Mouse (Mus musculus) intestine, embryonic 16.5 days (tissue): Measurements from ENCODE around the gene Cdh11. TPM values are rescaled to one million over a fixed set of nuclear protein-coding genes. Genes with fewer than 3 reads are reported as not detected.
"Not testable (repeated sequence)": the region's sequence is repeated elsewhere in the genome, so short reads cannot be mapped to it uniquely, and the experiment has no call there.

Source experiments
- ATAC-seq: fragments of 200-750 bp; cut with Nextera tagmentation; 2 replicates; pipeline ENCODE4 v1.8.0; 2017; ENCODE audit warnings: moderate TSS enrichment, moderate library complexity
- H3K27ac ChIP-seq: fragments of 300-500 bp; sonication (generic); 2 replicates; pipeline ENCODE4 v1.5.1; 2014; ENCODE audit warnings: mild to moderate bottlenecking, low read length
- H3K27me3 ChIP-seq: fragments of 300-500 bp; sonication (generic); replicated peaks from 2 replicates; pipeline ENCODE4 v1.6.1; 2014; ENCODE audit warnings: low read length, control low read depth, mixed read lengths; ENCODE audit not compliant: control insufficient read depth, insufficient read depth
- H3K36me3 ChIP-seq: fragments of 300-500 bp; sonication (generic); 2 replicates; pipeline ENCODE4 v1.6.1; 2014; ENCODE audit warnings: low read length, control low read depth; ENCODE audit not compliant: control insufficient read depth, insufficient read depth
- H3K4me1 ChIP-seq: fragments of 300-500 bp; sonication (generic); 2 replicates; pipeline ENCODE4 v1.6.1; 2014; ENCODE audit warnings: low read length, control low read depth, mixed read lengths; ENCODE audit not compliant: control insufficient read depth, insufficient read depth
- H3K4me2 ChIP-seq: fragments of 300-500 bp; sonication (generic); 2 replicates; pipeline ENCODE4 v1.6.1; 2014; ENCODE audit warnings: low read depth, low read length, control low read depth
- H3K4me3 ChIP-seq: fragments of 300-500 bp; sonication (generic); 2 replicates; pipeline ENCODE4 v1.5.1; 2014; ENCODE audit warnings: mild to moderate bottlenecking, low read length
- H3K9ac ChIP-seq: fragments of 300-500 bp; sonication (generic); 2 replicates; pipeline ENCODE4 v1.6.1; 2014; ENCODE audit warnings: low read depth, low read length
- H3K9me3 ChIP-seq: fragments of 300-500 bp; sonication (generic); 2 replicates; pipeline ENCODE4 v1.6.1; 2016; ENCODE audit warnings: low read length, control low read depth; ENCODE audit not compliant: control insufficient read depth
- WGBS: fragments of 180-500 bp; shearing (Covaris S2); extraction: QIAGEN DNeasy Blood & Tissue Kit; methylation state at CpG from one replicate; pipeline ENCODE4 v1.1.7; 2014; 5-methylcytosine and 5-hydroxymethylcytosine counted together
- polyA plus RNA-seq: library from polyadenylated mRNA; unstranded; fragments of >200 nt; fragmentation: Nextera tagmentation; extraction: Ambion mirVana; gene quantifications from 2 replicates; pipeline ENCODE4 v1.2.1, GENCODE M21; 2015

Cdh11 gene
- polyA plus RNA-seq, 1 experiment from 2014 or later = 55.8 TPM

DNA sequence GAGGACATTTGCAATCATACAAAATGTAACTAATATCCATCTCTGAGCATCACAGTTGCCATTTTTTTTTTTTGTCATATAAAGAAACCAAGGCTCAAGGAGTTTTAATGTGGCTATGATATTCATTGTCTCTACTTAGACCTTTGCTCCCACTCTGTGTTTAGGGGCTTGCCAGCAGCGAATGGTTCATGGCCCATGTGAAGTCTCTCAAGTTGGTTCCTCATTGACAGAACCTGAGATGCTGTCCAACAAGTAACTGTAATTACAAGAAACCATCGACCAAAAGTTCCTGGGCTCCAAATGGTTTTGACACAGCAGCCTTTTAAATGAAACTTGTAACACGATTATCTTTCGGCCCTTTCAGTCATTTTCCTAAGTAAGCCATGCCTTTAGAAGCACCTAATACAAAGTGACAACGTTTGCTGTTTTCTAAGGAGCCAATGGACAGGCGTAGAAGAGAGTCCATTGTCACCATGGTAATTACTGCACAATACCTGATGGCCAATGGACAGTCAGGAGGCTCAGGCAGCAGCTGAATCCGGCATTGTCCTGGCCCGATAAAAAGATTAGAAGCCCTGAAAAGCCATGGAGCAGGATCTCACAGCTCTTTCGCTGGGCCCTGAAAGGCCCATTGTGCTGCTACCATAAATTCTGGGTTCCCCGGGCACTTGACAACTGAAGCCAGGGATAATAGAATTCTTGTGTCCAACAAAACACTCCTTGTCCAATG lies 59.1 kb downstream of the Cdh11 start:
- Histone ChIP-seq H3K4me3 (no peak overlapping the region), H3K36me3 (no peaks in the 10 kb centered on the region), H3K4me1 (no peaks in the 10 kb centered on the region), H3K9me3 (no peaks in the 10 kb centered on the region), H3K4me2 (no peak overlapping the region), H3K27me3 (no peaks in the 10 kb centered on the region), H3K27ac (no peak overlapping the region), H3K9ac (no peak overlapping the region)
- WGBS = 67% methylated on average over 10 of the region's 10 CpGs
- no peak for ATAC-seq

- H3K27ac ChIP-seq = no peak overlapping the region
- WGBS = 75% methylated on average over 3 of the region's 3 CpGs
Observed at GRCm38 (mm10) chr8:102725496-102725895, 59.9 kb downstream of the Cdh11 start.

GRCm38 (mm10) chr8:102715956-102716355 lies 69.5 kb downstream of the Cdh11 start:
- no peaks in the 10 kb centered on the region for H3K36me3 ChIP-seq

More at GRCm38 (mm10) chr8:102725496-102725895, 59.9 kb downstream of the Cdh11 start:
- no peak overlapping the region for H3K4me2 ChIP-seq
- H3K9me3 ChIP-seq = no peaks in the 10 kb centered on the region
- ATAC-seq = no peak
- H3K9ac ChIP-seq = no peak overlapping the region
- H3K4me1 ChIP-seq = no peaks in the 10 kb centered on the region
- H3K27me3 ChIP-seq = no peaks in the 10 kb centered on the region
- no peak overlapping the region for H3K4me3 ChIP-seq
- H3K36me3 ChIP-seq = no peaks in the 10 kb centered on the region

DNA sequence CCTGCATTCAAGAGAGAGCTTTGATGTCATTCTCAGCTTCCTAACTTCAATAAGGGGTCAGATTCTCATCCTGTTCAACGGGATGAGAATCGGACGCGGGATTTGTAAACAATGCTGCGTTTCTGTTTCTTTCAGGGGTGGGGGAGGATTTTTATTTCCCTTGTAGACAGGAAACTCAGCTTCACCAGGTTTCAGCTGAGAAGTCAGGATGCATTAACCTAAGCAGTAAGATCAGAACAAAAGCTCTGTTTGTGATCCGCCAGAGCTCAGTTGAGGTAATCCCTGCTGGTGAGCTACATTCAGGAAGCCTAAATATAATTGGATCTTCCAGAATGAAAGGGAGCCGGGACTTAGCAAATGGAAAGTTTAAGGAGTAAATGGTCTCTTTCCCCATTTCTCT lies 78.1 kb downstream of the Cdh11 start:
- Histone ChIP-seq H3K4me3 (no peak overlapping the region), H3K27ac (no peak overlapping the region), H3K9me3 (no peaks in the 10 kb centered on the region), H3K4me2 (no peak overlapping the region), H3K9ac (no peak overlapping the region), H3K4me1 (no peaks in the 10 kb centered on the region), H3K27me3 (no peaks in the 10 kb centered on the region), H3K36me3 (no peaks in the 10 kb centered on the region)
- WGBS = 27% methylated on average over 7 of the region's 7 CpGs
- ATAC-seq = no peak

More at GRCm38 (mm10) chr8:102715956-102716355, 69.5 kb downstream of the Cdh11 start:
- no peak overlapping the region for H3K4me2 ChIP-seq
- H3K9ac ChIP-seq = no peak overlapping the region
- H3K9me3 ChIP-seq = no peaks in the 10 kb centered on the region
- no peak for ATAC-seq
- H3K27me3 ChIP-seq = no peaks in the 10 kb centered on the region
- H3K4me3 ChIP-seq = no peak overlapping the region
- no peak overlapping the region for H3K27ac ChIP-seq
- WGBS = 59% methylated on average over 4 of the region's 4 CpGs
- H3K4me1 ChIP-seq = no peaks in the 10 kb centered on the region

GRCm38 (mm10) chr8:102705376-102705905 lies 80.0 kb downstream of the Cdh11 start:
- 67% methylated on average over 7 of the region's 7 CpGs for WGBS

DNA sequence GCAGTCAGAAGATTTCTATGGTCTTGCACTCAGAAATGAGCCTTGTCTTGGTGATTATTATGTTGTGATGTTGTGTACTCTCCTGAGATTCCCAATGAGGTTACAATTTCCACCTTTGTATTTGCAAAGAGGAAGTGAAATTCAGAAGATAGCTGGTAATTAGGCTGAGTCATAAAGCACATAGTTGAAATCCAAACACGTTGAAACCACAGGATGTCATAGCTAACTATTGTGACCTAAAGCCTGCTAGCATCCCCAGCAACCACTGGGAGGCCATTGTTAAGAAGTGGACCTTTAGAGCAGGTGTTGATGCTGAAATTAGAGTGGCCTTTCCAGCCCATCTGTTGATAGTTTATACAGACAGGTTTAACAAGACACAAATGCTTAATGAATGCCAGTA lies 85.2 kb downstream of the Cdh11 start:
- WGBS = 52% methylated on average over 1 of the region's 1 CpGs
- H3K4me1 ChIP-seq = no peaks in the 10 kb centered on the region
- no peak overlapping the region for H3K27ac ChIP-seq
- no peaks in the 10 kb centered on the region for H3K36me3 ChIP-seq
- no peaks in the 10 kb centered on the region for H3K9me3 ChIP-seq
- H3K4me3 ChIP-seq = no peak overlapping the region
- no peak overlapping the region for H3K9ac ChIP-seq
- ATAC-seq = no peak
- no peak overlapping the region for H3K4me2 ChIP-seq
- H3K27me3 ChIP-seq = no peaks in the 10 kb centered on the region

More at GRCm38 (mm10) chr8:102705376-102705905, 80.0 kb downstream of the Cdh11 start:
- Histone ChIP-seq H3K4me2 (no peak overlapping the region), H3K36me3 (no peaks in the 10 kb centered on the region), H3K4me3 (no peak overlapping the region), H3K27me3 (no peaks in the 10 kb centered on the region), H3K9me3 (no peaks in the 10 kb centered on the region), H3K27ac (no peak overlapping the region), H3K9ac (no peak overlapping the region), H3K4me1 (no peaks in the 10 kb centered on the region)
- no peak for ATAC-seq

DNA sequence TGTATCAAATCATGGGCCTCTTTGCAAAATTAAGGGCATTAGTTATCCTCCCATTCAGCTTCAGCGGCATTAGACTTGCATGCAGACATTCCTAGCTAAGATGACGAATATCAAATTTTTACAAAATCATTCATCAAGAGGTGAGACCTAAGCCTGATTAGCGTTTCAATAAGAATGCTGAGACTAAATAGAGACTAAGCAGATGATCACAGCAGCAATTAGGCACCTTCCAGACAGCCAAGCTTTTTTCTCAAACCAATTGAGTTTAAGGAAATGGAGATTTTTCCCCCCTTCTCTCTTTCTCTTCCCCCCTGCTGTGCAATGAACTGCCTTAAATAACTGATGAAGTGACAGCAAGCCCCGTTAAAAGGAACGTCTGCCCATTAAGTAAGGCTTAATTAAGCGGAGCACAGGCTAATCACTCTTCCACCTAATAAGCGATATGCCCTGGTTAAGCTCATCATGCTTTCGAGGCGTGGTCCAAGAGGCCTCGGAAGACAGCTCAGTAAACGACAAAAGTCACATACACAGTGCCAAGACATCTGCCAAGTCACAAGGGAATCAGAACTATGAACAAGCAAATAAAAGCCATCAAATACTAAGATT lies 87.1 kb downstream of the Cdh11 start:
- WGBS = 43% methylated on average over 11 of the region's 11 CpGs
- H3K4me3 ChIP-seq = no peak overlapping the region
- no peak for ATAC-seq
- no peak overlapping the region for H3K9ac ChIP-seq
- H3K4me2 ChIP-seq = no peak overlapping the region
- no peaks in the 10 kb centered on the region for H3K9me3 ChIP-seq
- H3K27ac ChIP-seq = no peak overlapping the region
- no peaks in the 10 kb centered on the region for H3K27me3 ChIP-seq
- no peaks in the 10 kb centered on the region for H3K36me3 ChIP-seq
- H3K4me1 ChIP-seq = no peaks in the 10 kb centered on the region

GRCm38 (mm10) chr8:102693465-102693864 lies 92.0 kb downstream of the Cdh11 start:
- Histone ChIP-seq H3K4me1 (no peaks in the 10 kb centered on the region), H3K9me3 (no peaks in the 10 kb centered on the region), H3K27me3 (no peaks in the 10 kb centered on the region), H3K27ac (no peak overlapping the region), H3K4me3 (no peak overlapping the region), H3K4me2 (no peak overlapping the region), H3K9ac (no peak overlapping the region), H3K36me3 (no peaks in the 10 kb centered on the region)
- ATAC-seq = no peak
- WGBS = 61% methylated on average over 1 of the region's 1 CpGs

GRCm38 (mm10) chr8:102685491-102685890 lies 100.0 kb downstream of the Cdh11 start:
- H3K4me3 ChIP-seq, H3K9me3 ChIP-seq, H3K4me1 ChIP-seq, H3K4me2 ChIP-seq, H3K27ac ChIP-seq, H3K27me3 ChIP-seq, H3K9ac ChIP-seq, H3K36me3 ChIP-seq, ATAC-seq: not testable (repeated sequence)
- 76% methylated on average over 7 of the region's 7 CpGs for WGBS
